8 mouse cellular contexts compared by ENCODE assay signal in genomic region chr11:34001938-34002592, GRCm38 (mm10). TPM values are rescaled to one million over a fixed set of nuclear protein-coding genes. Genes with fewer than 3 reads are reported as not detected.
DNase-seq lines count a peak whose midpoint lies in the region; ATAC-seq lines count a peak whose summit lies in the region.

No protein-coding gene starts in this region.

- 12% methylated on average over 5 of the region's 5 CpGs for WGBS in kidney, embryonic 16.5 days

- peak; percentile 48 for DNase-seq in kidney, adult 9 months
- peak; percentile 21 for DNase-seq in MN1 (ENCODE audit: low spot score)
- peak; percentile 76 to 80 for DNase-seq in cerebellum, postnatal 10 days
- peak; percentile 30 to 32 for DNase-seq in gastrocnemius, postnatal 36 days
- peak; percentile 16 to 44 for DNase-seq in left cerebral cortex, postnatal 10 days (ENCODE audit: extremely low spot score in 1 of 2, low spot score in 2 of 2)
- peak; percentile 61 to 77 for DNase-seq in thymus, postnatal 10 days (ENCODE audit: low spot score in 2 of 2)

- no peak overlapping the region for H3K27ac ChIP-seq in kidney, embryonic 16.5 days (ENCODE audit: low read length)

- no peak overlapping the region for H3K4me2 ChIP-seq in kidney, embryonic 16.5 days (replicated peaks; ENCODE audit: low read depth, low read length)

- no peaks in the 10 kb centered on the region for H3K9me3 ChIP-seq in kidney, embryonic 16.5 days (ENCODE audit: low read length)

- no peaks in the 10 kb centered on the region for H3K27me3 ChIP-seq in kidney, embryonic 16.5 days (ENCODE audit: insufficient read depth, low read length)

- no peaks in the 10 kb centered on the region for H3K36me3 ChIP-seq in kidney, embryonic 16.5 days (ENCODE audit: insufficient read depth, low read length)

- no peak overlapping the region for H3K4me3 ChIP-seq in kidney, embryonic 16.5 days (ENCODE audit: low read length)

- H3K4me1 ChIP-seq in kidney, embryonic 16.5 days (ENCODE audit: insufficient read depth, low read length) = no peaks in the 10 kb centered on the region

- no peak overlapping the region for H3K9ac ChIP-seq in kidney, embryonic 16.5 days (replicated peaks; ENCODE audit: low read length)

- ATAC-seq in kidney, embryonic 16.5 days (ENCODE audit: low FRiP score, low TSS enrichment) = no peak
- peak; percentile 65 for ATAC-seq in monocyte, adult 5-6 weeks (replicated peaks; ENCODE audit: insufficient number of reproducible peaks, low FRiP score, low TSS enrichment, poor library complexity, severe bottlenecking)

- intact Hi-C loops in gastrocnemius, postnatal 36 days (cut with DNase I) = loop anchor here (2.0 kb wide), 1 partner anchor 71 kb away; no protein-coding TSS in a partner anchor
- intact Hi-C loops in left cerebral cortex, postnatal 10 days (cut with DNase I) = loop anchor here (5.0 kb wide), 1 partner anchor 70 kb away; no protein-coding TSS in a partner anchor

RNA-seq across cellular contexts. Expression of gene Kcnip1, which starts 9.1 kb away (rescaled TPM):
- 1.1 and 1.3 TPM in 2 replicates for polyA plus RNA-seq in kidney, embryonic 16.5 days (2015; fragmentation: Nextera tagmentation; extraction: Ambion mirVana)
- not detected for total RNA-seq in gastrocnemius, postnatal 36 days (2021)
- total RNA-seq in left cerebral cortex, postnatal 10 days (2021) = 10 to 100 TPM; 43.7 to 45.5 TPM
- total RNA-seq in monocyte, adult 5-6 weeks (2017) = 0.19 TPM in 1 of 3 replicates, not detected in the others

RNA-seq across cellular contexts. Expression of gene Kcnmb1, which starts 39.3 kb away (rescaled TPM):
- 0.72 and 0.76 TPM in 2 replicates for polyA plus RNA-seq in kidney, embryonic 16.5 days (2015; fragmentation: Nextera tagmentation; extraction: Ambion mirVana)
- under 1 TPM; 0.10 TPM for total RNA-seq in gastrocnemius, postnatal 36 days (2021)
- total RNA-seq in left cerebral cortex, postnatal 10 days (2021) = under 1 TPM; 0.28 to 0.32 TPM
- 0.19 TPM in 1 of 3 replicates, not detected in the others for total RNA-seq in monocyte, adult 5-6 weeks (2017)

RNA-seq across cellular contexts. Expression of gene Lcp2, which starts 44.7 kb away (rescaled TPM):
- polyA plus RNA-seq in kidney, embryonic 16.5 days (2015; fragmentation: Nextera tagmentation; extraction: Ambion mirVana) = 2.5 TPM in 2 replicates
- 1 to 10 TPM; 1.3 TPM for total RNA-seq in gastrocnemius, postnatal 36 days (2021)
- 1 to 10 TPM; 5.2 to 7.2 TPM for total RNA-seq in left cerebral cortex, postnatal 10 days (2021)
- total RNA-seq in monocyte, adult 5-6 weeks (2017) = 193 to 222 TPM (median 205 TPM) in 3 replicates

Comparison
In these comparisons a context has a peak if more than half of its experiments do, and no peak if none do; other contexts are left out.
1. DNase-seq: peak in every context shown above with its lines; median percentile 78 in cerebellum, postnatal 10 days; 69 in thymus, postnatal 10 days; 48 in kidney, adult 9 months; 31 in gastrocnemius, postnatal 36 days; 30 in left cerebral cortex, postnatal 10 days; 21 in MN1.
2. RNA of gene Kcnip1, which starts 9.1 kb away (total RNA-seq): 43.7 to 45.5 TPM in left cerebral cortex, postnatal 10 days; not detected in gastrocnemius, postnatal 36 days and 0.19 TPM in monocyte, adult 5-6 weeks; every median in the first group is over 10 times any median in the second.
3. RNA of gene Lcp2, which starts 44.7 kb away (total RNA-seq): 193 to 222 TPM in monocyte, adult 5-6 weeks; 5.2 to 7.2 TPM in left cerebral cortex, postnatal 10 days and 1.3 TPM in gastrocnemius, postnatal 36 days; every median in the first group is over 10 times any median in the second.